Mouse (Mus musculus): ENCODE data around the gene Srsf3.

DNA sequence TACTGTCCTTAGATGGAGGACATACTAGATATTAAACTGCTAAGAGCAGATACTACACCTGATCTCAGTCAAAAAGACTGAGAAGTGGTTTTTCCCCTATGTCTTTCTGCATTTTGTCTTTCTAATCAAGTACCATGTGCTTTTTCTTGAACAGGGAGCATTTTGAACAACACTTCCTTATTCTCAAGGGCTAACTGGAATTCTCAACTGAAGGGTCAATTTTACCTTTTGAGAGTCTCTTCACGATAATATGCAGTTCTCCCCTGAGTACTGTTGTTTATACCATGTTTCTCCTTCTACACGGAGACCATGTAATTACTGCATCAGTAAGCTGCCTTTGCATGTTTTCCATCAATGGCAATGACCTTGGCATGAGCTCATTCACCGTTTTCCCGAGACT lies 42.4 kb upstream of the Srsf3 start:
- no peak for TF ChIP-seq POLR2A (IDR thresholded peaks at IDR 0.05; ENCODE audit: low read depth, low read length)
- TF ChIP-seq KAT2A (IDR thresholded peaks at IDR 0.05; ENCODE audit: insufficient replicate concordance, low read length), result no peak
- TF ChIP-seq SIN3A (IDR thresholded peaks at IDR 0.05; ENCODE audit: low read length), result no peak
- no peak for TF ChIP-seq CTCF (conservative IDR thresholded peaks at IDR 0.05 in 1 of 2, IDR thresholded peaks at IDR 0.05 in 1 of 2; ENCODE audit: low read depth in 2 of 2, low read length in 2 of 2)
- TF ChIP-seq POLR2AphosphoS2 (IDR thresholded peaks at IDR 0.05; ENCODE audit: low read depth, low read length), result no peak
- no peak for TF ChIP-seq BHLHE40 (IDR thresholded peaks at IDR 0.05; ENCODE audit: low read depth, low read length)
- TF ChIP-seq E2F4 (IDR thresholded peaks at IDR 0.05; ENCODE audit: insufficient replicate concordance, low read depth, low read length), result no peak
- TF ChIP-seq EP300 (IDR thresholded peaks at IDR 0.05; ENCODE audit: low read length), result no peak
- no peak for TF ChIP-seq UBTF (IDR thresholded peaks at IDR 0.05; ENCODE audit: low read depth, low read length)
